Comparison of ENCODE assay signal across 25 mouse cellular contexts in the genomic region with DNA sequence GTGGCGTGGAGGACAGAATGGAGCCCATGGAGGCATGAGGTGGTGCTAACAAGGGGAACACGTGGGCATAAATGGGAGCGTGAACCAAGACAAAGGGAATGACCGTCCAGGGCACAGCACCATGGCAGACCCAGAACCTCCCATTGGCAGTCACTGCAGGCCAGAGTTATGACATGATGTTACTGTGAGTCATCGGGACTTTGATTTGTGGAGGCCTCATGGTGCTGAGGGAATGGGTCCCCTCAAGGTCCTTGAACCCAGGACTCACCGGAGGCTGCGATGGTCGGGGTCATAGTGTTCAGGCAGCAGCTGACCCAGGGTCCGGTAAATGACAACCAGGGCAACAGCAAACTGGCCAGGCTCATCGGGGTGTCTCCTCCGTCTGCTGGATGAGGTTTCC. TPM values are rescaled to one million over a fixed set of nuclear protein-coding genes. Genes with fewer than 3 reads are reported as not detected.
A peak's percentile ranks its signal among the peaks of the same experiment; 100 is the strongest.
DNase-seq lines count a peak whose midpoint lies in the region; ATAC-seq lines count a peak whose summit lies in the region.
"Had no signal": no experiment of that assay in that cellular context is flagged by ENCODE, and none has a peak within 500 bp of the region (broad histone marks: within the 10 kb centered on the region; RNA-seq: fewer than 3 reads in every experiment).

No protein-coding gene starts in this region.

- no peak for ATAC-seq in forebrain, embryonic 13.5 days
- ATAC-seq: activated CD4-positive, CD25-positive, alpha-beta regulatory T cell, adult 4 months; CD4-positive, CD25-positive, alpha-beta regulatory T cell, adult 4 months; forebrain, embryonic 15.5 days; forebrain, postnatal 0 days; Patski had no signal

- H3K9ac ChIP-seq in forebrain, embryonic 13.5 days = no peak overlapping the region
- H3K9ac ChIP-seq: embryonic facial prominence, embryonic 15.5 days; forebrain, embryonic 12.5 days; forebrain, embryonic 15.5 days; forebrain, postnatal 0 days had no signal

- no peak overlapping the region for H3K27ac ChIP-seq in forebrain, embryonic 13.5 days
- H3K27ac ChIP-seq: embryonic facial prominence, embryonic 13.5 days; embryonic facial prominence, embryonic 15.5 days; forebrain, embryonic 10.5 days; forebrain, embryonic 12.5 days; forebrain, embryonic 15.5 days had no signal

- H3K36me3 ChIP-seq in forebrain, embryonic 13.5 days (ENCODE audit: poor library complexity, severe bottlenecking) = peaks cover 75% of the 10 kb centered on the region
- H3K36me3 ChIP-seq: embryonic facial prominence, embryonic 15.5 days had no signal

- H3K4me1 ChIP-seq in forebrain, embryonic 13.5 days = 0 out of 2 replicates have a peak, but pooled peaks cover 4% of the 10 kb centered on the region
- H3K4me1 ChIP-seq: embryonic facial prominence, embryonic 13.5 days; embryonic facial prominence, embryonic 15.5 days; forebrain, embryonic 12.5 days; forebrain, embryonic 15.5 days had no signal

- H3K4me3 ChIP-seq in forebrain, embryonic 13.5 days = no peak overlapping the region
- H3K4me3 ChIP-seq: embryonic facial prominence, embryonic 13.5 days; embryonic facial prominence, embryonic 15.5 days; erythroblast, embryonic 14.5 days; forebrain, embryonic 10.5 days; forebrain, embryonic 12.5 days; forebrain, embryonic 15.5 days had no signal

- H3K27me3 ChIP-seq in forebrain, embryonic 13.5 days = no peaks in the 10 kb centered on the region
- H3K27me3 ChIP-seq: embryonic facial prominence, embryonic 13.5 days; embryonic facial prominence, embryonic 15.5 days; forebrain, embryonic 12.5 days; forebrain, embryonic 15.5 days; Patski had no signal

- WGBS in forebrain, embryonic 13.5 days = 96% methylated on average over 11 of the region's 11 CpGs

- H3K4me2 ChIP-seq in forebrain, embryonic 13.5 days = no peak overlapping the region
- H3K4me2 ChIP-seq: embryonic facial prominence, embryonic 13.5 days; embryonic facial prominence, embryonic 15.5 days; forebrain, embryonic 12.5 days; forebrain, embryonic 15.5 days had no signal

- H3K9me3 ChIP-seq in forebrain, embryonic 13.5 days (replicated peaks) = no peaks in the 10 kb centered on the region
- H3K9me3 ChIP-seq: embryonic facial prominence, embryonic 13.5 days; embryonic facial prominence, embryonic 15.5 days; forebrain, embryonic 10.5 days; forebrain, embryonic 12.5 days; forebrain, embryonic 15.5 days; G1E had no signal

- peak; percentile 79 for DNase-seq in adrenal gland, adult 2 months
- DNase-seq in adrenal gland, adult 18-20 months (ENCODE audit: low spot score in 2 of 2) = no peak
- peak; percentile 15 for DNase-seq in 3T3-L1 (ENCODE audit: low read depth, low spot score)
- peak; percentile 28 for DNase-seq in adrenal gland, postnatal 10 days
- DNase-seq in adrenal gland, postnatal 36 days = peak; percentile 55 to 63
- DNase-seq in urinary bladder, postnatal 10 days (ENCODE audit: low spot score) = no peak
- DNase-seq in lung, adult 18-20 months = no peak
- DNase-seq: B cell, adult 2 months; cerebellum, adult 11 months; cerebellum, adult 18-20 months; cerebellum, adult 8-10 months; cerebellum, adult 9-11 months; cerebellum, postnatal 14 days; forebrain, postnatal 0 days had no signal

RNA-seq across cellular contexts. Expression of a gene that starts 42.7 kb away (rescaled TPM):
- total RNA-seq in adrenal gland, adult 2 months (2021) = 10 to 100 TPM; 19.8 to 27.6 TPM
- polyA plus RNA-seq in adrenal gland, adult 2 months (2012; rRNA removed) = 9.8 and 16.1 TPM in 2 replicates
- total RNA-seq in adrenal gland, adult 18-20 months (2021) = 10 to 100 TPM; 25.0 to 32.7 TPM
- 10 to 100 TPM; 27.9 to 39.9 TPM for total RNA-seq in adrenal gland, postnatal 10 days (2021)
- total RNA-seq in adrenal gland, postnatal 36 days (2021) = 10 to 100 TPM; 22.7 to 24.2 TPM
- polyA plus RNA-seq in forebrain, embryonic 13.5 days (2015; fragmentation: Nextera tagmentation; extraction: Ambion mirVana) = 45.2 and 53.2 TPM in 2 replicates

Comparison
In these comparisons a context has a peak if more than half of its experiments do, and no peak if none do; other contexts are left out.
1. DNase-seq: peak in adrenal gland, adult 2 months (single experiment), 3T3-L1 (single experiment), adrenal gland, postnatal 10 days (single experiment) and adrenal gland, postnatal 36 days (2 of 2); none in adrenal gland, adult 18-20 months (0 of 2), urinary bladder, postnatal 10 days (single experiment) and lung, adult 18-20 months (0 of 2).